Mouse (Mus musculus): ENCODE measurements around the gene Stx8.

- no peak for TF ChIP-seq CTCF (IDR thresholded peaks at IDR 0.05; ENCODE audit: low read depth, low read length)
- TF ChIP-seq POLR2A (IDR thresholded peaks at IDR 0.05; ENCODE audit: extremely low read depth, insufficient read depth, low read length) = no peak
These were observed 198.4 kb downstream of the Stx8 start for GRCm38 (mm10) chr11:68164408-68164807.
